ENCODE assay signal across 9 mouse cellular contexts in the genomic region with DNA sequence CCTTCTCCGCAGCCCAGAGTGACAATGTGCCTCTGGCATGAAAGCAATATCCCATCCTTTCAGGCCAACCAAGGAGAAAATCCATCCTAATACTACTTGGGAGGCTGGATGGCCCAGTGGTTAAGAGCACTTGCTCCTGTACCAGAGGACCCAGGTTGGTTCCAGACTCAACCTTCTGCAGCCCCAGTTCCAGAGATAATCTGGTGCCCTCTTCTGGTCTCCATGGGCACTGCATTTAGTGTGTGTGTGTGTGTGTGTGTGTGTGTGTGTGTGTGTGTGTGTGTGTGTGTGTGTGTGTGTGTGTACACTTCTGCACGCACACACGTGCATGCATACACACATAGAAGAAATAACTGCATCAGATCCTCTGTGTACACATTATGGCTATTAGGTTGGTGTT. TPM values are rescaled to one million over a fixed set of nuclear protein-coding genes. Genes with fewer than 3 reads are reported as not detected.
DNase-seq lines count a peak whose midpoint lies in the region; ATAC-seq and TF ChIP-seq lines count a peak whose summit lies in the region.
"Had no signal": no experiment of that assay in that cellular context is flagged by ENCODE, and none has a peak within 500 bp of the region (broad histone marks: within the 10 kb centered on the region; RNA-seq: fewer than 3 reads in every experiment).

No protein-coding gene starts in this region.

- TF ChIP-seq POLR2A in cortical plate, adult 2 months (IDR thresholded peaks at IDR 0.05; ENCODE audit: extremely low read depth, insufficient read depth, low read length), result no peak

- no peak for ATAC-seq in midbrain, embryonic 11.5 days (ENCODE audit: low FRiP score)
- no peak for ATAC-seq in midbrain, embryonic 15.5 days (replicated peaks)
- no peak for ATAC-seq in lung, postnatal 0 days

- no peak overlapping the region for H3K9ac ChIP-seq in midbrain, embryonic 11.5 days (ENCODE audit: low read length)
- no peak overlapping the region for H3K9ac ChIP-seq in midbrain, embryonic 15.5 days
- no peak overlapping the region for H3K9ac ChIP-seq in lung, postnatal 0 days (replicated peaks; ENCODE audit: low read depth)
- H3K9ac ChIP-seq: neural tube, embryonic 13.5 days had no signal

- H3K9me3 ChIP-seq in midbrain, embryonic 11.5 days (ENCODE audit: control insufficient read depth, low read length), result no peaks in the 10 kb centered on the region
- H3K9me3 ChIP-seq in midbrain, embryonic 15.5 days, result no peaks in the 10 kb centered on the region
- H3K9me3 ChIP-seq in lung, postnatal 0 days (ENCODE audit: low read length), result no peaks in the 10 kb centered on the region
- H3K9me3 ChIP-seq: neural tube, embryonic 13.5 days had no signal

- peak; percentile 34 for TF ChIP-seq CTCF in cortical plate, adult 2 months (IDR thresholded peaks at IDR 0.05; ENCODE audit: extremely low read depth, insufficient read depth, low read length)
- TF ChIP-seq CTCF in lung, postnatal 0 days (IDR thresholded peaks at IDR 0.05), result peak; percentile 70

- WGBS in midbrain, embryonic 11.5 days, result 73% methylated on average over 3 of the region's 3 CpGs
- 100% methylated on average over 1 of the region's 3 CpGs for WGBS in midbrain, embryonic 15.5 days
- 62% methylated on average over 3 of the region's 3 CpGs for WGBS in lung, postnatal 0 days

- H3K27me3 ChIP-seq in midbrain, embryonic 11.5 days (ENCODE audit: control insufficient read depth, insufficient read depth, low read length), result no peaks in the 10 kb centered on the region
- no peaks in the 10 kb centered on the region for H3K27me3 ChIP-seq in midbrain, embryonic 15.5 days (replicated peaks)
- no peaks in the 10 kb centered on the region for H3K27me3 ChIP-seq in lung, postnatal 0 days (replicated peaks; ENCODE audit: insufficient read depth, low read length)
- H3K27me3 ChIP-seq: neural tube, embryonic 13.5 days had no signal

- H3K4me1 ChIP-seq in midbrain, embryonic 11.5 days (ENCODE audit: control insufficient read depth, insufficient read depth, low read length), result no peaks in the 10 kb centered on the region
- H3K4me1 ChIP-seq in midbrain, embryonic 15.5 days, result no peaks in the 10 kb centered on the region
- no peaks in the 10 kb centered on the region for H3K4me1 ChIP-seq in cortical plate, adult 2 months (ENCODE audit: control insufficient read depth, insufficient read depth, low read length)
- no peaks in the 10 kb centered on the region for H3K4me1 ChIP-seq in lung, postnatal 0 days (ENCODE audit: insufficient read depth, low read depth, low read length)
- H3K4me1 ChIP-seq: neural tube, embryonic 13.5 days had no signal

- no peak overlapping the region for H3K27ac ChIP-seq in midbrain, embryonic 11.5 days (ENCODE audit: low read depth, low read length)
- H3K27ac ChIP-seq in midbrain, embryonic 15.5 days, result no peak overlapping the region
- no peak overlapping the region for H3K27ac ChIP-seq in cortical plate, adult 2 months (ENCODE audit: insufficient read depth, low read length)
- no peak overlapping the region for H3K27ac ChIP-seq in lung, postnatal 0 days (ENCODE audit: low read length)
- H3K27ac ChIP-seq: neural tube, embryonic 13.5 days had no signal

- TF ChIP-seq EP300 in lung, postnatal 0 days (IDR thresholded peaks at IDR 0.05), result no peak

- H3K36me3 ChIP-seq in midbrain, embryonic 11.5 days (ENCODE audit: control insufficient read depth, insufficient read depth, low read length), result peaks cover 17% of the 10 kb centered on the region
- H3K36me3 ChIP-seq in midbrain, embryonic 15.5 days (replicated peaks), result peaks cover 27% of the 10 kb centered on the region
- H3K36me3 ChIP-seq in lung, postnatal 0 days (ENCODE audit: insufficient read depth, low read length), result peaks cover 23% of the 10 kb centered on the region; the same call in 1 of the 2 replicates

- no peak overlapping the region for H3K4me3 ChIP-seq in midbrain, embryonic 11.5 days (ENCODE audit: low read depth, low read length)
- H3K4me3 ChIP-seq in midbrain, embryonic 15.5 days, result no peak overlapping the region
- H3K4me3 ChIP-seq in cortical plate, adult 2 months (ENCODE audit: insufficient read depth, low read length), result no peak overlapping the region
- H3K4me3 ChIP-seq in lung, postnatal 0 days (ENCODE audit: low read depth, low read length), result no peak overlapping the region
- H3K4me3 ChIP-seq: neural tube, embryonic 13.5 days had no signal

- H3K4me2 ChIP-seq in midbrain, embryonic 11.5 days, result no peak overlapping the region
- H3K4me2 ChIP-seq in midbrain, embryonic 15.5 days, result no peak overlapping the region
- H3K4me2 ChIP-seq in lung, postnatal 0 days (replicated peaks; ENCODE audit: low read depth, low read length), result no peak overlapping the region
- H3K4me2 ChIP-seq: neural tube, embryonic 13.5 days had no signal

- peak; percentile 24 to 63 for DNase-seq in cerebellum, postnatal 25 days
- no peak for DNase-seq in cerebellum, adult 11-12 months
- DNase-seq in midbrain, embryonic 11.5 days (ENCODE audit: low spot score, missing footprints), result peak; percentile 90
- peak; percentile 24 for DNase-seq in lung, postnatal 0 days (ENCODE audit: low spot score)
- peak; percentile 55 for DNase-seq in thymus, postnatal 14 days
- DNase-seq in urinary bladder, postnatal 4 days (ENCODE audit: low spot score in 2 of 2), result no peak

RNA-seq across cellular contexts. Expression of a gene that starts 10.1 kb away (rescaled TPM):
- polyA plus RNA-seq in midbrain, embryonic 11.5 days (2014; fragmentation: Nextera tagmentation; extraction: Ambion mirVana), result 274 and 284 TPM in 2 replicates
- 232 and 244 TPM in 2 replicates for polyA plus RNA-seq in midbrain, embryonic 15.5 days (2015; fragmentation: Nextera tagmentation; extraction: Ambion mirVana)
- polyA plus RNA-seq in cortical plate, adult 2 months (2012; rRNA removed), result 139 and 145 TPM in 2 replicates
- polyA plus RNA-seq in lung, postnatal 0 days (2015; fragmentation: Nextera tagmentation; extraction: Ambion mirVana), result 235 and 252 TPM in 2 replicates

RNA-seq across cellular contexts. Expression of a gene that starts 10.2 kb away (rescaled TPM):
- polyA plus RNA-seq in midbrain, embryonic 11.5 days (2014; fragmentation: Nextera tagmentation; extraction: Ambion mirVana), result 333 and 369 TPM in 2 replicates
- 322 and 333 TPM in 2 replicates for polyA plus RNA-seq in midbrain, embryonic 15.5 days (2015; fragmentation: Nextera tagmentation; extraction: Ambion mirVana)
- 465 and 504 TPM in 2 replicates for polyA plus RNA-seq in cortical plate, adult 2 months (2012; rRNA removed)
- polyA plus RNA-seq in lung, postnatal 0 days (2015; fragmentation: Nextera tagmentation; extraction: Ambion mirVana), result 185 and 189 TPM in 2 replicates

RNA-seq across cellular contexts. Expression of a gene that starts 23.6 kb away (rescaled TPM):
- 6.6 and 7.5 TPM in 2 replicates for polyA plus RNA-seq in midbrain, embryonic 11.5 days (2014; fragmentation: Nextera tagmentation; extraction: Ambion mirVana)
- polyA plus RNA-seq in midbrain, embryonic 15.5 days (2015; fragmentation: Nextera tagmentation; extraction: Ambion mirVana), result 4.7 and 5.6 TPM in 2 replicates
- polyA plus RNA-seq in cortical plate, adult 2 months (2012; rRNA removed), result 4.4 and 4.9 TPM in 2 replicates
- polyA plus RNA-seq in lung, postnatal 0 days (2015; fragmentation: Nextera tagmentation; extraction: Ambion mirVana), result 14.5 and 16.6 TPM in 2 replicates

RNA-seq across cellular contexts. Expression of a gene that starts 23.7 kb away (rescaled TPM):
- polyA plus RNA-seq in midbrain, embryonic 11.5 days (2014; fragmentation: Nextera tagmentation; extraction: Ambion mirVana), result 25.5 and 26.2 TPM in 2 replicates
- 20.0 and 20.3 TPM in 2 replicates for polyA plus RNA-seq in midbrain, embryonic 15.5 days (2015; fragmentation: Nextera tagmentation; extraction: Ambion mirVana)
- 14.1 and 14.7 TPM in 2 replicates for polyA plus RNA-seq in cortical plate, adult 2 months (2012; rRNA removed)
- polyA plus RNA-seq in lung, postnatal 0 days (2015; fragmentation: Nextera tagmentation; extraction: Ambion mirVana), result 25.2 and 26.5 TPM in 2 replicates

RNA-seq across cellular contexts. Expression of a gene that starts 32.4 kb away (rescaled TPM):
- polyA plus RNA-seq in midbrain, embryonic 11.5 days (2014; fragmentation: Nextera tagmentation; extraction: Ambion mirVana), result 0.26 and 0.33 TPM in 2 replicates
- 0.18 and 0.26 TPM in 2 replicates for polyA plus RNA-seq in midbrain, embryonic 15.5 days (2015; fragmentation: Nextera tagmentation; extraction: Ambion mirVana)
- polyA plus RNA-seq in cortical plate, adult 2 months (2012; rRNA removed), result not detected in 2 replicates
- polyA plus RNA-seq in lung, postnatal 0 days (2015; fragmentation: Nextera tagmentation; extraction: Ambion mirVana), result not detected in 2 replicates
- polyA plus RNA-seq: neural tube, embryonic 13.5 days had no signal

Comparison
In these comparisons a context has a peak if more than half of its experiments do, and no peak if none do; other contexts are left out.
1. DNase-seq: peak in cerebellum, postnatal 25 days (2 of 2), midbrain, embryonic 11.5 days (single experiment), lung, postnatal 0 days (single experiment) and thymus, postnatal 14 days (single experiment); none in cerebellum, adult 11-12 months (single experiment) and urinary bladder, postnatal 4 days (0 of 2).